Mouse (Mus musculus): ENCODE data around the gene Usp28. TPM values are rescaled to one million over a fixed set of nuclear protein-coding genes. Genes with fewer than 3 reads are reported as not detected.
"Not testable (repeated sequence)": the region's sequence is repeated elsewhere in the genome, so short reads cannot be mapped to it uniquely, and the experiment has no call there.

The Usp28 gene
- polyA plus RNA-seq, 1 experiment from 2014 or later = 26.7 TPM

DNA sequence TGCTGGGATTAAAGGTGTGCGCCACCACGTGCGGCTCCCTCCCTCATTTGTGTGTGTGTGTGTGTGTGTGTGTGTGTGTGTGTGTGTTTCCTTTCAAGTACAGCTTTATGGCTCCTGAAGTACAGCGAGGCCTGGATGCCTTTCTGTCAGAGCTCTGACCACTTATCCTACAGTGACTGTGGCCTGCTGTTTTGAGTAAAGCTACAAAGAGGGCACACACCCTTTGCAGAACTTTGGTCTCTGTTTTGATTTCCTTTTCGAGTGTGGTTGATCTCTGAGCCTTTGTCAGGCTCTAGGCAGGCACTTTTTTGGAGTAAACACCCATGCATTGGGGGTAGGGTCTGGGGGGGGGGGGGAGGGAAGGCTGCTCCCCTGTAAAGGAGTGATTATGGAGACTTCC is 4.8 kb upstream of the Usp28 start:
- peaks cover 4% of the 10 kb centered on the region; the same call in 1 of the 2 replicates for H3K4me1 ChIP-seq (replicated peaks; ENCODE audit: control insufficient read depth, insufficient read depth, low read length)
- 63% methylated on average over 5 of the region's 5 CpGs for WGBS
- no peaks in the 10 kb centered on the region for H3K27me3 ChIP-seq (replicated peaks; ENCODE audit: control insufficient read depth, insufficient read depth, low read length)
- H3K4me2 ChIP-seq (ENCODE audit: low read length) = no peak overlapping the region
- H3K4me3 ChIP-seq (ENCODE audit: low read depth, low read length) = no peak overlapping the region
- no peak for DNase-seq (ENCODE audit: low spot score)
- H3K9me3 ChIP-seq (ENCODE audit: control insufficient read depth, low read length) = no peaks in the 10 kb centered on the region
- no peak overlapping the region for H3K27ac ChIP-seq (ENCODE audit: low read depth)
- no peak for ATAC-seq (replicated peaks; ENCODE audit: low FRiP score, low TSS enrichment, low read depth)
- no peak overlapping the region for H3K9ac ChIP-seq (ENCODE audit: low read length)
- no peaks in the 10 kb centered on the region for H3K36me3 ChIP-seq (ENCODE audit: control insufficient read depth, insufficient read depth, low read length)

DNA sequence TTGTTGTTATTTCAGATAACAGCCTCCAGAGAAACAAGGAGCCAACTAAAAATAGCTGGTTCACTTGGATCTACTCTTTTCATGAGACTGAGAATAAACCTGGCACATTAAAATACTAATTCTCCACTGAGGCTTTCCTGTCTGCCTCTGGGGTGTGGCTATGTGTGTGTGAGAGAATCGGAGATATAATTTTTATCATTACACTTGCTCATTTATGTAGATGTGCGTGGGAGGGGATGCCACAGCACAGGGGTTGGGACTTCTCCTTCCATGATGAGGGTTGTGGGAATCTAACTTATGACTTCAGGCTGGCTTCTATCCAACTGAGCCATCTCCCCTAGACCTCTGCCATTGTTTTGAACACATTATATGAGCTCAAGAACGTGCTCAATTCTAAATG is 4.4 kb upstream of the Usp28 start:
- Histone ChIP-seq H3K4me2 (ENCODE audit: low read length) (no peak overlapping the region), H3K27me3 (replicated peaks; ENCODE audit: control insufficient read depth, insufficient read depth, low read length) (no peaks in the 10 kb centered on the region), H3K4me3 (ENCODE audit: low read depth, low read length) (no peak overlapping the region), H3K36me3 (ENCODE audit: control insufficient read depth, insufficient read depth, low read length) (no peaks in the 10 kb centered on the region), H3K4me1 (replicated peaks; ENCODE audit: control insufficient read depth, insufficient read depth, low read length) (peaks cover 4% of the 10 kb centered on the region; the same call in 1 of the 2 replicates), H3K9me3 (ENCODE audit: control insufficient read depth, low read length) (no peaks in the 10 kb centered on the region), H3K27ac (ENCODE audit: low read depth) (no peak overlapping the region), H3K9ac (ENCODE audit: low read length) (no peak overlapping the region)
- WGBS = 69% methylated on average over 3 of the region's 3 CpGs
- DNase-seq (ENCODE audit: low spot score) = no peak
- ATAC-seq (replicated peaks; ENCODE audit: low FRiP score, low TSS enrichment, low read depth) = no peak

DNA sequence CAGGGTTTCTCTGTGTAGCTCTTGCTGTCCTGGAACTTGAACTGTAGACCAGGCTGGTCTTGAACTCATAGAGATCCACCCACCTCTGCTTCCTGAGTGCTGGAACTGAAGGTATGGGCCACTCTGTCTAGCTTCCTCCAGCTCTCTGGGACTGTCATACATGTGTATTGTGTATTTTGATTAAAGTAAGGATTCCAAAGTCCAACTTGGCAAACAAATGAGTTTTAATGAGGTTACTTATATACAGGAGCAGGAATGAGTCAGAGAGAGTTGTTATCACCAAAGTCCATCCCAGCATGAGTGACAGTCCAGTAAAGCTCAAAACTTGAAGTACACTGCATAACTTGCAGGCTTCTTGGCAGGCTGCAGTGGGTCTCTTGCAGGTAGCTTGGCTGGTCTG is 3.3 kb upstream of the Usp28 start:
- Histone ChIP-seq H3K4me3 (ENCODE audit: low read depth, low read length) (no peak overlapping the region), H3K27me3 (replicated peaks; ENCODE audit: control insufficient read depth, insufficient read depth, low read length) (no peaks in the 10 kb centered on the region), H3K36me3 (ENCODE audit: control insufficient read depth, insufficient read depth, low read length) (no peaks in the 10 kb centered on the region), H3K4me2 (ENCODE audit: low read length) (no peak overlapping the region), H3K9ac (ENCODE audit: low read length) (no peak overlapping the region), H3K4me1 (replicated peaks; ENCODE audit: control insufficient read depth, insufficient read depth, low read length) (peaks cover 7% of the 10 kb centered on the region; the same call in 1 of the 2 replicates), H3K27ac (ENCODE audit: low read depth) (no peak overlapping the region), H3K9me3 (ENCODE audit: control insufficient read depth, low read length) (no peaks in the 10 kb centered on the region)
- ATAC-seq (replicated peaks; ENCODE audit: low FRiP score, low TSS enrichment, low read depth) (no peak), DNase-seq (ENCODE audit: low spot score) (no peak)

DNA sequence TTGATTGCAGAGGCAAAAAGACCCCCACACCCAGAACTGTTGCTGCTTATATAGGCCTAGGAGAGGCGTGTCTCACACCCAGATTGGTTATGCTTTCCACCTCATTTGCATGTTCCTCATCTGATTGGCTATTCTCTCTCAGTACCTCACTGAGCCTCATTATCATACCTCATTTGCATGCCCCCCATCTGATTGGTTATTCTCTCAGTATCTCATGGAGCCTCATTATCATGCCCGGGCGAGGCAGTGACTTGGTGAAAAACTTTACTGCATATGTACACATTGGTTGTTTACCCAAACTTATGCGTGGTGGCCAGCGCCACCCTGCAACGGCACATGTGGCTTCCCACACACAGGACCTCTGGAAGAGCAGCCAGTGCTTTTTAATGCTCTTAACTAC is 1.4 kb upstream of the Usp28 start:
- H3K27me3 ChIP-seq (replicated peaks; ENCODE audit: control insufficient read depth, insufficient read depth, low read length); H3K4me2 ChIP-seq (ENCODE audit: low read length); H3K4me3 ChIP-seq (ENCODE audit: low read depth, low read length); ATAC-seq (replicated peaks; ENCODE audit: low FRiP score, low TSS enrichment, low read depth); DNase-seq (ENCODE audit: low spot score); H3K9ac ChIP-seq (ENCODE audit: low read length); H3K9me3 ChIP-seq (ENCODE audit: control insufficient read depth, low read length); H3K27ac ChIP-seq (ENCODE audit: low read depth); H3K36me3 ChIP-seq (ENCODE audit: control insufficient read depth, insufficient read depth, low read length): not testable (repeated sequence)
- WGBS = 95% methylated on average over 6 of the region's 6 CpGs
- H3K4me1 ChIP-seq (replicated peaks; ENCODE audit: control insufficient read depth, insufficient read depth, low read length) = peaks cover 20% of the 10 kb centered on the region

DNA sequence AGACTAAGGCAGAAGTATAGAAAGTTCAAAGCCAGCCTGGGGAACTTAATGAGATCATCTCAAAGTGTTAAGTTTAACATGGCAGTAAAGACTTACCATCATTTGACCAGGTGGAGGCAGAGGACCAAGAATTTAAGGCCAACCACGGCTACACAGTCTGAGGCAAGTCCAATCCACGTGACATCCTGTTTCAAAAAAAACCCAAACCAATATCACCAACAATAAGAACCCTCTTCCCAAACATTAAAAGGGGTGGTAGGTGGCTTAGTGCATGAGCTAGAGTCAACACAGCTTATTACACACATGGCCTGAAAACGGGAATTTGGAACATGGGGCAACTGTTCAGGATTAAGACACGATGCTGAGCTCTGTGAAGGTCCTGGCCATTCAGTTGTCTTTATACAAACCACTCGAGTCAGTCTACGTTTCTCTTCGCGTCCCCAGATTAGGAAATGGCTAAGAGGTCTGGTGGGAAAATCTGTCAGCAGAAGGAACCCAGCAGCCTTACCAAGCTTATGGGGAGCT is 793 bp upstream of the Usp28 start:
- Histone ChIP-seq H3K27ac (ENCODE audit: low read depth) (peak overlapping the region; percentile 80), H3K4me3 (ENCODE audit: low read depth, low read length) (peak overlapping the region; percentile 53), H3K27me3 (replicated peaks; ENCODE audit: control insufficient read depth, insufficient read depth, low read length) (no peaks in the 10 kb centered on the region), H3K9ac (ENCODE audit: low read length) (peak overlapping the region; percentile 53), H3K4me1 (replicated peaks; ENCODE audit: control insufficient read depth, insufficient read depth, low read length) (peaks cover 20% of the 10 kb centered on the region), H3K36me3 (ENCODE audit: control insufficient read depth, insufficient read depth, low read length) (no peaks in the 10 kb centered on the region), H3K9me3 (ENCODE audit: control insufficient read depth, low read length) (no peaks in the 10 kb centered on the region), H3K4me2 (ENCODE audit: low read length) (peak overlapping the region; percentile 48)
- no peak for DNase-seq (ENCODE audit: low spot score)
- ATAC-seq (replicated peaks; ENCODE audit: low FRiP score, low TSS enrichment, low read depth) = no peak; the same call in 1 of the 2 replicates
- WGBS = 24% methylated on average over 8 of the region's 8 CpGs

DNA sequence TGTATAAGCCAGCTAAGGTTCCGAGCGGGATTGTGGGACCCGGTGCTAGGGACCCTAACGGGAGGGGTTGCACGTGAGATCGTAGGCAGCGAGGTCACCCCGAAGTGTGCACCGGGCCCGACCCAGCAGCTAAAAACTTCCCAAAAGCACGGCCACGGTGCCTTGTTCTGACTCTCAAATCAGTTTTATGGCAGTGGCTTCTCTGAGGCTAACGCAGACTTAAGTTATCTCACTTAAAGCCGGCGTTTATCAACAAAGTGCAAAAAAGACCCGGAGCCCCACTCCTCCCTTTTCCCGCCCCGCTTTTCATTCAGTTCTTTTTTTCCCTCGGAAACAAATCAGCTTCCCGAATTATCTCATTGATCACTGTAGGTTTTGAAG is 523 bp downstream of the Usp28 start:
- H3K4me2 ChIP-seq (ENCODE audit: low read length) = peak overlapping the region; percentile 69
- peak overlapping the region; percentile 53 for H3K4me3 ChIP-seq (ENCODE audit: low read depth, low read length)
- H3K9me3 ChIP-seq (ENCODE audit: control insufficient read depth, low read length) = no peaks in the 10 kb centered on the region
- H3K27me3 ChIP-seq (replicated peaks; ENCODE audit: control insufficient read depth, insufficient read depth, low read length) = no peaks in the 10 kb centered on the region
- ATAC-seq (replicated peaks; ENCODE audit: low FRiP score, low TSS enrichment, low read depth) (no peak), DNase-seq (ENCODE audit: low spot score) (no peak)
- WGBS = under 1% methylated on average over 20 of the region's 20 CpGs
- H3K9ac ChIP-seq (ENCODE audit: low read length) = peak overlapping the region; percentile 74
- H3K36me3 ChIP-seq (ENCODE audit: control insufficient read depth, insufficient read depth, low read length) = no peaks in the 10 kb centered on the region
- peak overlapping the region; percentile 59 for H3K27ac ChIP-seq (ENCODE audit: low read depth)
- H3K4me1 ChIP-seq (replicated peaks; ENCODE audit: control insufficient read depth, insufficient read depth, low read length) = peaks cover 20% of the 10 kb centered on the region

DNA sequence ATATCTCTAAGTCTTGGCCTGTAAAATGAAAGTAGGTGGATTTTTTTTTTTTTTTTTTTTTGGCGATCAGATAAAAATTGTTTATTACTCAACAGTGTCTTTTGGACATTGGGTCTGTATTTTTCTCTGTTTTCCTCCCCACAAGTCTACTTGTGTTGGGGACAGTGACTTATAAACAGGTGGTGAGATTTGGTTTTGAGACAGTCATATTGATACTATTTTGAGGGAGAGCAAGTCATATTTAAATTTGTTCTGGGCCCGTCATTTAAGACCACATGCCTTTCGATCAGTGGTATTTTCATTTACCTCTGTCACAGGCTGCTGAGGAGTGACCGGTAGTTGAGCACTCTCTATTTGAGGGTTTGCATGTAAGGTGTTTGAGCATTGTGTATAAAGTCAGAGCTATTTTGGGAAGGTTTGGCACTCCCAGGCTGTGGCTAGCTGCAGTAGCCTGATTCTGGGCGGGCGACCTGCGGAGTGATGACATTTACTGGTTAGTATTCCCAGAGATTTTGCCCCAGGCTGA is 1.5 kb downstream of the Usp28 start:
- WGBS = 31% methylated on average over 7 of the region's 7 CpGs

DNA sequence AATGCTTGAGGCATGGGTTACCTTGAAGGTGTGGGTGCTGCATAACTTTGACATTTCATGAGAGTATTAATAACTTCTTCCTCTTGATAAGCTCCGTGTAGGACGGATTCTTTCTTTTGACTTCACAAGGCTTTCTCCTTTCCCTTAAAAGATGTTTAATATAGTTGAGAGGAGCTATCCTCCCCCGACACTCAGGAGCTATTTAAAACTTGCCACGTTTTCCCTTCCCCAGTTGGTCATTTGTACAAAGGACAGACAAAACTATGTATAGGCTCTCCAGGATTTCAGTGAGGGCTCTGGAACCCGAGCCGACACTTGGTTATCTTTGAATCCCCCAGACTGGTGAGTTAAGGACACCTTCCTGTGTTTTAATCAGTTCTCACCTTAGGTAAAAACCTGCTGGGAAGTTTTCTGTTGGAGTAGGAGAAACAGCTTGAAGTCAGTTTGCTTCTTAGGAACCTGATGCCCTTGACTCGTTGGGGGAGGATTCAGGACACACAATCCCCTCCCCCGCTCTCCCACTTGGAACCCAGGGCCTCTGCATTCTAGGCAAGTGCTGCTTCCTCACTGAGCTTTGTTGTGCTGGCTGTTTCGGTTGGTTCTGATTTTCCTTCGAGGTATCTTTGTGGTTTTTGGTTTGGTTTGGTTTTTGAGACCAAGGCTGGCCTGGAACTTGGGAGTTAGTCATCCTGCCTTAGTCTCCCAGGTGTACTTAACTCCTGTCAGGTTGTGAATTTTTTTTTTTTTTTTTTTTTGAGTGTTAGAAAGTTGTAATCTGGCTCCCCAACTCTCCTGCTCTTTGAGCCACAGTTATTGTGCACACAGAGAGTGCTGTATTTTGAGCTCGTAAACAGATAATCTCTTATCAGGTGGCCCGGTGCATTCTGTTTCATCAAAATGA is 2.3 kb downstream of the Usp28 start:
- DNase-seq (ENCODE audit: low spot score) (no peak), ATAC-seq (replicated peaks; ENCODE audit: low FRiP score, low TSS enrichment, low read depth) (no peak)
- Histone ChIP-seq H3K4me1 (replicated peaks; ENCODE audit: control insufficient read depth, insufficient read depth, low read length) (peaks cover 20% of the 10 kb centered on the region), H3K36me3 (ENCODE audit: control insufficient read depth, insufficient read depth, low read length) (no peaks in the 10 kb centered on the region), H3K4me2 (ENCODE audit: low read length) (peak overlapping the region; percentile 69), H3K27ac (ENCODE audit: low read depth) (no peak overlapping the region), H3K4me3 (ENCODE audit: low read depth, low read length) (no peak overlapping the region), H3K9me3 (ENCODE audit: control insufficient read depth, low read length) (no peaks in the 10 kb centered on the region), H3K9ac (ENCODE audit: low read length) (no peak overlapping the region), H3K27me3 (replicated peaks; ENCODE audit: control insufficient read depth, insufficient read depth, low read length) (no peaks in the 10 kb centered on the region)
- WGBS = 27% methylated on average over 12 of the region's 12 CpGs

More for the DNA sequence above, 1.5 kb downstream of the Usp28 start:
- Histone ChIP-seq H3K4me3 (ENCODE audit: low read depth, low read length) (peak overlapping the region; percentile 53; the same call in 1 of the 2 replicates), H3K27ac (ENCODE audit: low read depth) (no peak overlapping the region), H3K9me3 (ENCODE audit: control insufficient read depth, low read length) (no peaks in the 10 kb centered on the region), H3K4me1 (replicated peaks; ENCODE audit: control insufficient read depth, insufficient read depth, low read length) (peaks cover 20% of the 10 kb centered on the region), H3K27me3 (replicated peaks; ENCODE audit: control insufficient read depth, insufficient read depth, low read length) (no peaks in the 10 kb centered on the region), H3K4me2 (ENCODE audit: low read length) (peak overlapping the region; percentile 69), H3K9ac (ENCODE audit: low read length) (no peak overlapping the region), H3K36me3 (ENCODE audit: control insufficient read depth, insufficient read depth, low read length) (no peaks in the 10 kb centered on the region)
- no peak for ATAC-seq (replicated peaks; ENCODE audit: low FRiP score, low TSS enrichment, low read depth)
- DNase-seq (ENCODE audit: low spot score) = no peak
